Mouse (Mus musculus) embryonic facial prominence, embryonic 13.5 days (tissue): ENCODE results near the gene Cd8a. TPM values are rescaled to one million over a fixed set of nuclear protein-coding genes. Genes with fewer than 3 reads are reported as not detected.

Source experiments
- ATAC-seq: fragments of 200-750 bp; cut with Nextera tagmentation; 2 replicates; pipeline ENCODE4 v1.8.0; 2017; ENCODE audit warnings: low read depth; ENCODE audit not compliant: insufficient number of reproducible peaks, insufficient read depth, low FRiP score, low TSS enrichment
- H3K27ac ChIP-seq: fragments of 300-500 bp; sonication (generic); 2 replicates; pipeline ENCODE4 v1.5.1; 2015; ENCODE audit warnings: moderate library complexity, mild to moderate bottlenecking, inconsistent platforms
- H3K27me3 ChIP-seq: fragments of 300-500 bp; sonication (generic); 2 replicates; pipeline ENCODE4 v1.6.1; 2015; ENCODE audit warnings: mild to moderate bottlenecking, inconsistent platforms
- H3K36me3 ChIP-seq: fragments of 300-500 bp; sonication (generic); 2 replicates; pipeline ENCODE4 v1.6.1; 2015; ENCODE audit warnings: mild to moderate bottlenecking, inconsistent platforms
- H3K4me1 ChIP-seq: fragments of 300-500 bp; sonication (generic); 2 replicates; pipeline ENCODE4 v1.6.1; 2015; ENCODE audit warnings: inconsistent platforms
- H3K4me2 ChIP-seq: fragments of 300-500 bp; sonication (generic); 2 replicates; pipeline ENCODE4 v1.6.1; 2015; ENCODE audit warnings: moderate library complexity, mild to moderate bottlenecking, inconsistent platforms
- H3K4me3 ChIP-seq: fragments of 300-500 bp; sonication (generic); 2 replicates; pipeline ENCODE4 v1.5.1; 2015; ENCODE audit warnings: mild to moderate bottlenecking, inconsistent platforms
- H3K9ac ChIP-seq: fragments of 300-500 bp; sonication (generic); 2 replicates; pipeline ENCODE4 v1.6.1; 2015; ENCODE audit warnings: mild to moderate bottlenecking, inconsistent platforms
- H3K9me3 ChIP-seq: fragments of 300-500 bp; sonication (generic); 2 replicates; pipeline ENCODE4 v1.6.1; 2016; ENCODE audit warnings: inconsistent platforms
- WGBS: fragments of 180-500 bp; shearing (Covaris S2); methylation state at CpG from one replicate; pipeline ENCODE4 v1.1.7; 2015; ENCODE audit warnings: mixed read lengths; 5-methylcytosine and 5-hydroxymethylcytosine counted together
- polyA plus RNA-seq: library from polyadenylated mRNA; unstranded; fragments of >200 nt; fragmentation: Nextera tagmentation; extraction: Ambion mirVana; gene quantifications from 2 replicates; pipeline ENCODE4 v1.2.1, GENCODE M21; 2015

Cd8a gene
- polyA plus RNA-seq, 1 experiment from 2014 or later, result not detected

- Histone ChIP-seq H3K27me3 (no peaks in the 10 kb centered on the region), H3K9me3 (peaks cover 8% of the 10 kb centered on the region; the same call in 1 of the 2 replicates), H3K27ac (no peak overlapping the region), H3K4me3 (no peak overlapping the region), H3K9ac (no peak overlapping the region), H3K4me1 (no peaks in the 10 kb centered on the region), H3K36me3 (no peaks in the 10 kb centered on the region), H3K4me2 (no peak overlapping the region)
- 92% methylated on average over 9 of the region's 9 CpGs for WGBS
- ATAC-seq, result no peak
Observed at GRCm38 (mm10) chr6:71348006-71348405, 25.2 kb upstream of the Cd8a start.

- peaks cover 8% of the 10 kb centered on the region; the same call in 1 of the 2 replicates for H3K9me3 ChIP-seq
- no peak overlapping the region for H3K4me2 ChIP-seq
- WGBS, result 90% methylated on average over 3 of the region's 3 CpGs
- H3K27me3 ChIP-seq, result no peaks in the 10 kb centered on the region
- no peak overlapping the region for H3K9ac ChIP-seq
- no peak overlapping the region for H3K27ac ChIP-seq
- H3K4me3 ChIP-seq, result no peak overlapping the region
- no peak for ATAC-seq
- H3K4me1 ChIP-seq, result no peaks in the 10 kb centered on the region
- H3K36me3 ChIP-seq, result no peaks in the 10 kb centered on the region
Observed at GRCm38 (mm10) chr6:71351201-71351600, 22.0 kb upstream of the Cd8a start.

GRCm38 (mm10) chr6:71352201-71352600 lies 21.0 kb upstream of the Cd8a start:
- ATAC-seq, result no peak
- H3K9ac ChIP-seq, result no peak overlapping the region
- no peak overlapping the region for H3K4me2 ChIP-seq
- peaks cover 8% of the 10 kb centered on the region; the same call in 1 of the 2 replicates for H3K9me3 ChIP-seq
- no peak overlapping the region for H3K4me3 ChIP-seq
- H3K27me3 ChIP-seq, result no peaks in the 10 kb centered on the region
- 91% methylated on average over 6 of the region's 6 CpGs for WGBS
- no peaks in the 10 kb centered on the region for H3K36me3 ChIP-seq
- no peaks in the 10 kb centered on the region for H3K4me1 ChIP-seq
- H3K27ac ChIP-seq, result no peak overlapping the region

GRCm38 (mm10) chr6:71352866-71353427 lies 20.3 kb upstream of the Cd8a start:
- 85% methylated on average over 10 of the region's 10 CpGs for WGBS
- no peak overlapping the region for H3K9ac ChIP-seq
- H3K36me3 ChIP-seq, result no peaks in the 10 kb centered on the region
- no peaks in the 10 kb centered on the region for H3K4me1 ChIP-seq
- H3K27me3 ChIP-seq, result no peaks in the 10 kb centered on the region
- no peak overlapping the region for H3K4me2 ChIP-seq
- ATAC-seq, result no peak
- no peak overlapping the region for H3K4me3 ChIP-seq
- no peak overlapping the region for H3K27ac ChIP-seq
- H3K9me3 ChIP-seq, result peaks cover 3% of the 10 kb centered on the region; the same call in 1 of the 2 replicates

- WGBS, result 75% methylated on average over 2 of the region's 2 CpGs
Observed at GRCm38 (mm10) chr6:71353722-71354121, 19.5 kb upstream of the Cd8a start.

GRCm38 (mm10) chr6:71357493-71357892 lies 15.7 kb upstream of the Cd8a start:
- H3K36me3 ChIP-seq, result no peaks in the 10 kb centered on the region
- no peaks in the 10 kb centered on the region for H3K27me3 ChIP-seq
- 87% methylated on average over 7 of the region's 7 CpGs for WGBS
- H3K9me3 ChIP-seq, result no peaks in the 10 kb centered on the region
- ATAC-seq, result no peak
- H3K9ac ChIP-seq, result no peak overlapping the region
- no peak overlapping the region for H3K4me3 ChIP-seq
- no peaks in the 10 kb centered on the region for H3K4me1 ChIP-seq
- no peak overlapping the region for H3K27ac ChIP-seq
- H3K4me2 ChIP-seq, result no peak overlapping the region

More at GRCm38 (mm10) chr6:71353722-71354121, 19.5 kb upstream of the Cd8a start:
- H3K9ac ChIP-seq, result no peak overlapping the region
- no peak overlapping the region for H3K4me3 ChIP-seq
- H3K4me1 ChIP-seq, result no peaks in the 10 kb centered on the region
- no peak overlapping the region for H3K4me2 ChIP-seq
- H3K36me3 ChIP-seq, result no peaks in the 10 kb centered on the region
- H3K27ac ChIP-seq, result no peak overlapping the region
- H3K9me3 ChIP-seq, result no peaks in the 10 kb centered on the region
- no peaks in the 10 kb centered on the region for H3K27me3 ChIP-seq
- ATAC-seq, result no peak

- no peak overlapping the region for H3K9ac ChIP-seq
- no peaks in the 10 kb centered on the region for H3K36me3 ChIP-seq
- H3K27me3 ChIP-seq, result no peaks in the 10 kb centered on the region
- no peak overlapping the region for H3K27ac ChIP-seq
- no peaks in the 10 kb centered on the region for H3K4me1 ChIP-seq
- no peak for ATAC-seq
- H3K4me2 ChIP-seq, result no peak overlapping the region
- H3K4me3 ChIP-seq, result no peak overlapping the region
- WGBS, result 68% methylated on average over 4 of the region's 4 CpGs
- no peaks in the 10 kb centered on the region for H3K9me3 ChIP-seq
Observed at GRCm38 (mm10) chr6:71360221-71360620, 13.0 kb upstream of the Cd8a start.

GRCm38 (mm10) chr6:71360751-71361150 lies 12.5 kb upstream of the Cd8a start:
- H3K4me3 ChIP-seq, result no peak overlapping the region
- H3K27me3 ChIP-seq, result no peaks in the 10 kb centered on the region
- no peak for ATAC-seq
- no peaks in the 10 kb centered on the region for H3K9me3 ChIP-seq
- no peak overlapping the region for H3K4me2 ChIP-seq
- WGBS, result 57% methylated on average over 5 of the region's 5 CpGs
- H3K4me1 ChIP-seq, result no peaks in the 10 kb centered on the region
- H3K27ac ChIP-seq, result no peak overlapping the region
- no peaks in the 10 kb centered on the region for H3K36me3 ChIP-seq
- H3K9ac ChIP-seq, result no peak overlapping the region

GRCm38 (mm10) chr6:71361156-71361670 lies 12.0 kb upstream of the Cd8a start:
- no peaks in the 10 kb centered on the region for H3K36me3 ChIP-seq
- H3K9me3 ChIP-seq, result no peaks in the 10 kb centered on the region
- H3K9ac ChIP-seq, result no peak overlapping the region
- WGBS, result 74% methylated on average over 10 of the region's 10 CpGs
- no peak overlapping the region for H3K4me2 ChIP-seq
- H3K27ac ChIP-seq, result no peak overlapping the region
- ATAC-seq, result no peak
- H3K4me1 ChIP-seq, result no peaks in the 10 kb centered on the region
- H3K27me3 ChIP-seq, result no peaks in the 10 kb centered on the region
- no peak overlapping the region for H3K4me3 ChIP-seq

GRCm38 (mm10) chr6:71363995-71364394 lies 9.2 kb upstream of the Cd8a start:
- Histone ChIP-seq H3K27me3 (no peaks in the 10 kb centered on the region), H3K9me3 (no peaks in the 10 kb centered on the region), H3K4me3 (no peak overlapping the region), H3K27ac (no peak overlapping the region), H3K4me1 (no peaks in the 10 kb centered on the region), H3K9ac (no peak overlapping the region), H3K36me3 (no peaks in the 10 kb centered on the region), H3K4me2 (no peak overlapping the region)
- ATAC-seq, result no peak
- 87% methylated on average over 2 of the region's 2 CpGs for WGBS

- H3K36me3 ChIP-seq, result no peaks in the 10 kb centered on the region
- H3K27ac ChIP-seq, result no peak overlapping the region
- no peak overlapping the region for H3K4me3 ChIP-seq
- no peaks in the 10 kb centered on the region for H3K9me3 ChIP-seq
- ATAC-seq, result no peak
- no peak overlapping the region for H3K9ac ChIP-seq
- WGBS, result 91% methylated on average over 6 of the region's 6 CpGs
- H3K4me1 ChIP-seq, result no peaks in the 10 kb centered on the region
- H3K27me3 ChIP-seq, result no peaks in the 10 kb centered on the region
- no peak overlapping the region for H3K4me2 ChIP-seq
Observed at GRCm38 (mm10) chr6:71369416-71369815, 3.8 kb upstream of the Cd8a start.

GRCm38 (mm10) chr6:71371085-71371605 lies 2.1 kb upstream of the Cd8a start:
- no peak overlapping the region for H3K4me3 ChIP-seq
- H3K4me1 ChIP-seq, result no peaks in the 10 kb centered on the region
- H3K9me3 ChIP-seq, result no peaks in the 10 kb centered on the region
- no peaks in the 10 kb centered on the region for H3K27me3 ChIP-seq
- no peak overlapping the region for H3K4me2 ChIP-seq
- no peak overlapping the region for H3K27ac ChIP-seq
- no peak overlapping the region for H3K9ac ChIP-seq
- no peak for ATAC-seq
- no peaks in the 10 kb centered on the region for H3K36me3 ChIP-seq
- 85% methylated on average over 5 of the region's 5 CpGs for WGBS
